Mouse (Mus musculus): ENCODE measurements around the gene Yeats2. TPM values are rescaled to one million over a fixed set of nuclear protein-coding genes. Genes with fewer than 3 reads are reported as not detected.
"Not testable (repeated sequence)": the region's sequence is repeated elsewhere in the genome, so short reads cannot be mapped to it uniquely, and the experiment has no call there.

Yeats2 gene
- 10 to 100 TPM; 36.0 to 36.2 TPM for total RNA-seq (2021)

- DNase-seq = peak; percentile 83
Measured at GRCm38 (mm10) chr16:20140772-20141531, at the start of gene Yeats2. Yeats2 (plus strand) TSS chr16:20141063.

DNA sequence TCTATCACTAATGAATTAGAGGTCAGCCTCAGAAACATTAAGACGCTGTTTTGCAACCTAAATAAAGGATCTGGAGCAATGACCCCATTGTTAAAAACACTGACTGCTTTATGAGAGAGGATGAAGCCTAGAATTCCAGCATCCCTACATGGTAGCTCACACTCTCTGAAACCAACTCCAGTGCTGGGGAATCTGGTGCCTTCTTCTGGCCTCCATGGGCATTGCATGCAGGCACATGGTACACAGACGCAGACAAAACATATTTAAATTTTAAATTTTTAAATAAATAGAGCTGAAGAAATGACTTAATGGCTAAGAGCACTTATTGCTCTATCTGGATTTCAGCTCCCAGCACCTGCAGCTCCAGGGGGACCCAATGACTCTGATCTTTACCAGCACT, 44.9 kb upstream of the Yeats2 start:
- DNase-seq = peak; percentile 20

GRCm38 (mm10) chr16:20097069-20097710, 43.7 kb upstream of the Yeats2 start, which contains the start of gene Klhl24:
Klhl24 (plus strand) TSS chr16:20097542.
- DNase-seq = peak; percentile 93

- DNase-seq = peak; percentile 97
Measured at GRCm38 (mm10) chr16:20097711-20098374, 43.0 kb upstream of the Yeats2 start.

- no peak for DNase-seq
Measured at GRCm38 (mm10) chr16:20098375-20098727, 42.5 kb upstream of the Yeats2 start.

DNA sequence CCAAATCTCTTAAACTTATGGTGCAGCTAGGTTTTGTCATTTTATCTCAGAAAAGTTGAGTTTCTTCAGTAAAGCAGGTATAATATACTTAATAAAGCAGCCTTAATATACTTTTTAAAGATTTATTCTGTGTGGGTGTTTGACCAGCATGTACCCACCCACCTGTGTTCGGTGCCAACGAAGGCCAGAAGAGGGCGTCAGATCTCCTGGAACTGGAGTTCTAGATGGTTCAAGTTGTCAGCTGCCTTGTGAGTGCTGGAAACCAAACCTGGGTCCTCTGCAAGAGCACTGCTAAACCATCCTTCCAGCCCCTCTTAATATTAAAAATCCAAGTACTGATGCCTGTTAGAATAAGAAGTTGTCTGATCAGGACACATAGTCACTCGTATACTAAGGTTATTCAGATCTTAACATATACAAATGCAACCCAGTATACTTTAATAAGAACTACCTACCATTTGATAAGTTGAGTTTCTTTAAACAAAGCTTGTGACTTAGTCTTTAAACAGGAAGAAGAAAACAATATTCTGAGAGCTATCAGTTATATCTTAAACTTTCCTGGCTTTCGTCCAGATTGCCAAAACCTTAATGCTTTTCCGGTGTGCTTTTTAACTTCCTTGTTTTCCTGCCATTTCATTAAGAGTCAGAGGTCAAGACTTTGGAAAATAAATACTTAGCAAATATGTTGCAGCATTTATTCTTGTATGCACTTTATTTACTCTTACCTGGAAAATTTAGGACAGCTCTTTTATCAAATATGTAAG, 41.8 kb upstream of the Yeats2 start:
- DNase-seq = peak; percentile 29

GRCm38 (mm10) chr16:20106996-20107395, 33.9 kb upstream of the Yeats2 start:
- DNase-seq = no peak

DNA sequence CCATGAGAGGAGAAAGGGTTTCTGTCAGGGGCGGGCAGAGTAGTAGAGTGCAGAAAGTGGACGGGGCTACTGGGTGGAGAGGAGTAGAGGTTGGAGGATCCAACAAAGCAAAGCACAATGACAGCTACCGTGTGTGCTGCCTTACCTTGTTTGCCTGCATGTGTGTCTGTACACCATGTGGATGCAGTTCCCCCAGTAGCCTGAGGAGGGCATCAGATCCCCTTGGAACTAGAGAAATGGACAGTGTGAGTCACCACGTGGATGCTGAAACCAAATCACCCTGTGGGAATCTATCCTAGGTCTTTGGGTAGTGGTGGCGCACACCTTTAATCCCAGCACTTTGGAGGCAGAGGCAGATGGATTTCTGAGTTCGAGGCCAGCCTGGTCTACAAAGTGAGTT, 31.9 kb upstream of the Yeats2 start:
- DNase-seq = no peak

DNA sequence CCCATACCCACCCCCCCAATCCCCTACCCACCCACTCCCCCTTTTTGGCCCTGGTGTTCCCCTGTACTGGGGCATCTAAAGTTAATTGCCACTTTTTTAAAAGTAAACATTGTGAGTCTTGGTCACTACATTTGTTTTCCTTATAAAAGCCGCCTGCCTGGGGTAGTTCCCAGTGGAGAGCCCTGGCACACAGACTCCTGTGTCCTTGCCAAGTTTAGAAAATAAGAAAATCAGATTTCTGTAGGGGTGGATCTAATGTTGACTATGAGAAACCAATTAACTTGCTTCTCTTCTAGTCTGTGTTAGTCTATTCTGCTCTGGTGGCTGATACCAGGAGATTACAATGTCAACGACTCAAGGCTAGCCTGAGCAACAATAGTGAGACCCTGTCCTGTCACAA, 28.2 kb upstream of the Yeats2 start:
- no peak for DNase-seq

GRCm38 (mm10) chr16:20116069-20116468, 24.8 kb upstream of the Yeats2 start:
- DNase-seq = no peak

DNA sequence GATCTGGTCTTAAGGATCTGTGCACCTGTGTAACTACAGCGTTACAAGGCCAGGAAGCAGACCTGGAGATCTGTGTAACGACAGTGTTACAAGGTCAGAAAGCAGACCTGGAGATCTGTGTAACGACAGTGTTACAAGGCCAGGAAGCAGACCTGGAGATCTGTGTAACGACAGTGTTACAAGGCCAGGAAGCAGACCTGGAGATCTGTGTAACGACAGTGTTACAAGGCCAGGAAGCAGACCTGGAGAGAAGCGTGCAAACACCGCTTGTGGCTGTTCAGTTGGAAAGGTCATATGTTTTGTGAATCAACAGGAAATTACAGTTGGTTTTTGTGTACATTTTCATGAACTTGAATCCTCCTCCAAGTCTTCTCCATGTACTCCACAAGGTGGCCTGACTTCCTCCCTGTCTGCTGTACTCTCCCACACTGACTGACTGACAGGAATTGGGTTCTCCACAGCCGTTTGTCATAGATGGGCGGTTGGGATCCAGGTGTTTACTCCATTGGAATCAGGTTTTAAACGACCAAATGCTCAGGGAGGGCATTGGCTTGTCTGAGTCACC, 14.5 kb upstream of the Yeats2 start:
- not testable (repeated sequence) for DNase-seq

GRCm38 (mm10) chr16:20130397-20130796, 10.5 kb upstream of the Yeats2 start:
- DNase-seq = no peak

DNA sequence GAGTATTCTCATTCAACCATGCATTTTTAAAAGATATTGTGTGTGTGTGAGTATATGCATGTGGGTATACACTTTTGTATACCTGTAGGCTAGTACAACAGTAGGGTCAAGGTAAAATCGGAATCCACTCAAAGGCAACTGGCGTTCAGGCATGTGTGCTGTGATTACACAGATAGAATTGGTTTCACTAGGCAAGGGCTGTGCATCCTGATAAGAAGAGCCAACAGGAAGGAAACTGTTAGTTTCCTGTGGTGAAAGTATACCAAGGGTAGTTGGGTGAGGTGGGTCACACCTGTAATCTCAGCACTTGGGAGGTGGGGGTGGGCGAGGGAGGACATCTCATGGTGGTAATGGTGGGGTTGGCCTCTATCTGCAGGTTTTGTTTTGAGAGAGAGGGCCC, 3.7 kb downstream of the Yeats2 start:
- DNase-seq = no peak

- DNase-seq = no peak
Measured at GRCm38 (mm10) chr16:20151991-20152390, 11.1 kb downstream of the Yeats2 start.

DNA sequence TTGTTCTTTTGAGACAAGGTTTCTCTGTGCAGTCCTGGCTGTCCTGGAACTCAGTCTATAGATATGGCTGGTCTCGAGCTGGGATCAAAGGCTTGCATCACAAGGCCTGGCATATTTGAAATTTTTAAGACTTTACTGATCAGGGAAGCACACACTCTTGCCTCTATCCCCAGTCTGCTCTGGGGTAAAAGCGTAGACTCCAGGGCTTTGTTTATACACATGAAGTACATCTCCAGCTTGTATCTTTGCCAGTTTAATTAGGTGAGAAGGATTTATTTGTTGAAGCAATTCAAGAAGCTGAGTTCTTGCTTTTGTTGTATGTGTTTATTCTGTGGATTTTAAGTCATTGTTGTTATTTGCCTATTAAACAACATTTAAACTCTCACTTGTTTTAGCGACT, 12.9 kb downstream of the Yeats2 start:
- DNase-seq = no peak

DNA sequence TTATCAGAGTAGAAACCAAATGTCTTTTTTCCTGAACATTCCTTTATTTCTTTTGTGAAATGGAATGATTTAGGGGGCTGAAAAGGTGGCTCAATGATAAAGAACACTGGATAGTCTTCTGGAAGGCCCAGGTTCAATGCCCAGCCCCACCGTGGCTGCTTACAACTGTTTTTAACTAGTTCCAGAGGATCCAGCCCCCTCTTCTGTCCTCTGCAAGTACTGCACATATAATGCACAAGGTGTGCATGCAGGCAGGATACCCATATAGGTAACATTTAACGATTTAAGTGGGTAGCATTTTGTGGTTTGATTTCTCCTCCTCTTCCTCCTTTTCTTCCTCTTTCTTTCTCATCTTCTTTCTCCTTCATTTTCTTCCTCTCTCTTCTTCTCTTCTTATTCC, 19.3 kb downstream of the Yeats2 start:
- DNase-seq = no peak

DNA sequence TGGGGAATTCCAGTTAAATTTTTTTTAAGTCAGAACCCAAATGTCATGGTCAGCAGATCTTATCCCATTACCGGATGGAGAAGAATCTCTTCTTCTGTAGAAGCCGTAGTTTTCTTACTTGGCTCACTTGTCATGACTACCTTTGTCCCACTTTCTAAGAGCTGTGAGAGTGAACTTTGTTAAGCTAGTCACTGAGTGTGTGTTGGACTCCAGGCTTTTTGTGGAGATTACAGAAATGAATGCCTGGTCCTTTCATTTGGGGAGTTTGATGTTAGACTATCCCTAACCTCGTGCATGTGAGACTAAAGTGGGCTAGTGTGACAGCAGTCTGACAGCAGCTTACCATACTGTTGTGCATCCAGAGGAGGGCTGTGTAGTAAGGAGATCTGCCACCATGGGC, 28.2 kb downstream of the Yeats2 start:
- no peak for DNase-seq

GRCm38 (mm10) chr16:20169471-20170106, 28.7 kb downstream of the Yeats2 start:
- peak; percentile 23 for DNase-seq

- no peak for DNase-seq
Measured at GRCm38 (mm10) chr16:20179406-20180175, 38.7 kb downstream of the Yeats2 start.

- DNase-seq = peak; percentile 15
Measured at GRCm38 (mm10) chr16:20185368-20185767, 44.5 kb downstream of the Yeats2 start.

All from heart, postnatal 4 days (tissue).